Mouse (Mus musculus) liver, embryonic 12.5 days (tissue): ENCODE data around the gene Olfr868. TPM values are rescaled to one million over a fixed set of nuclear protein-coding genes. Genes with fewer than 3 reads are reported as not detected.

ENCODE experiments used
- ATAC-seq: fragments of 200-750 bp; cut with Nextera tagmentation; 2 replicates; pipeline ENCODE4 v1.8.0; 2017; ENCODE audit warnings: moderate number of reproducible peaks, mild to moderate bottlenecking, moderate library complexity
- H3K27ac ChIP-seq: fragments of 300-500 bp; sonication (generic); 2 replicates; pipeline ENCODE4 v1.5.1; 2016; ENCODE audit warnings: mild to moderate bottlenecking
- H3K27me3 ChIP-seq: fragments of 300-500 bp; sonication (generic); replicated peaks from 2 replicates; pipeline ENCODE4 v1.6.1; 2016; ENCODE audit warnings: mild to moderate bottlenecking, moderate library complexity
- H3K36me3 ChIP-seq: fragments of 300-500 bp; sonication (generic); 2 replicates; pipeline ENCODE4 v1.6.1; 2016; ENCODE audit warnings: mild to moderate bottlenecking, moderate library complexity
- H3K4me1 ChIP-seq: fragments of 300-500 bp; sonication (generic); 2 replicates; pipeline ENCODE4 v1.6.1; 2016
- H3K4me2 ChIP-seq: fragments of 300-500 bp; sonication (generic); 2 replicates; pipeline ENCODE4 v1.6.1; 2016; ENCODE audit warnings: mild to moderate bottlenecking, moderate library complexity
- H3K4me3 ChIP-seq: fragments of 300-500 bp; sonication (generic); 2 replicates; pipeline ENCODE4 v1.5.1; 2016; ENCODE audit warnings: mild to moderate bottlenecking, moderate library complexity
- H3K9ac ChIP-seq: fragments of 300-500 bp; sonication (generic); 2 replicates; pipeline ENCODE4 v1.6.1; 2016; ENCODE audit warnings: mild to moderate bottlenecking, moderate library complexity
- H3K9me3 ChIP-seq: fragments of 300-500 bp; sonication (generic); replicated peaks from 2 replicates; pipeline ENCODE4 v1.6.1; 2016; ENCODE audit warnings: mild to moderate bottlenecking, moderate library complexity
- WGBS: fragments of 180-500 bp; shearing (Covaris S2); methylation state at CpG from one replicate; pipeline ENCODE4 v1.1.7; 2016; ENCODE audit not compliant: insufficient replicate concordance; 5-methylcytosine and 5-hydroxymethylcytosine counted together
- polyA plus RNA-seq: library from polyadenylated mRNA; unstranded; fragments of >200 nt; fragmentation: Nextera tagmentation; extraction: Ambion mirVana; gene quantifications from 2 replicates; pipeline ENCODE4 v1.2.1, GENCODE M21; 2016

The Olfr868 gene
- not detected in 2 replicates for polyA plus RNA-seq

- H3K36me3 ChIP-seq, result no peaks in the 10 kb centered on the region
- ATAC-seq, result no peak
- 29% methylated on average over 2 of the region's 2 CpGs for WGBS
These were observed at the start of gene Olfr868 for GRCm38 (mm10) chr9:20098326-20098725. Olfr868 (plus strand) TSS chr9:20098626.

DNA sequence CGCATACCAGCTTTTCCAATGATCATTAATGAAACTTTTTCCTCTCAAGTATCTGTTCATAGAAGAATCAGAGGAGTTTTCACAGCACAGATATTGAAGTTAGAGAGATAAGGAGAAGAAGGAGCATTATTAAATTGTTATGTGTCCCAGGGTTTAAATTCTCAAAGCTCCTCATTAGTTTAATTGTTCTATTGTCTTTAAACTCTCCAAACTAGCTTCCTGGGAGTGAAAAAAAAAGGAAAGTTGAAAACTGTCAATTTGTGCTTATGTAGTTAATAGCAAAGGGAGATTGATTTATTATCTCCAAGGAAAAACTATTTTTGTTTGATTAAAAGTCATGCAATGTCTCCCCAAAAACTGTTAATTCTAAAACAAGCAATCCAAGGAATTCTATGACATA is 41.0 kb upstream of the Olfr868 start, which contains the start of gene Olfr867:
TSS of gene Olfr867 (minus strand) at position 101 of the 400 bp plus-strand sequence.
- Histone ChIP-seq H3K9ac (no peak within 1 kb of the TSS), H3K36me3 (no peaks in the 10 kb centered on the region), H3K27me3 (no peaks in the 10 kb centered on the region), H3K4me3 (no peak within 1 kb of the TSS), H3K4me2 (no peak within 1 kb of the TSS), H3K27ac (no peak within 1 kb of the TSS), H3K4me1 (no peaks in the 10 kb centered on the region), H3K9me3 (no peaks in the 10 kb centered on the region)
- no peak for ATAC-seq
- 63% methylated on average over 1 of the region's 1 CpGs for WGBS

More at GRCm38 (mm10) chr9:20098326-20098725, at the start of gene Olfr868:
- Histone ChIP-seq H3K4me3 (no peak within 1 kb of the TSS), H3K9me3 (peaks cover 3% of the 10 kb centered on the region; the same call in 1 of the 2 replicates), H3K27ac (no peak within 1 kb of the TSS), H3K4me1 (no peaks in the 10 kb centered on the region), H3K9ac (no peak within 1 kb of the TSS), H3K4me2 (no peak within 1 kb of the TSS), H3K27me3 (no peaks in the 10 kb centered on the region)

DNA sequence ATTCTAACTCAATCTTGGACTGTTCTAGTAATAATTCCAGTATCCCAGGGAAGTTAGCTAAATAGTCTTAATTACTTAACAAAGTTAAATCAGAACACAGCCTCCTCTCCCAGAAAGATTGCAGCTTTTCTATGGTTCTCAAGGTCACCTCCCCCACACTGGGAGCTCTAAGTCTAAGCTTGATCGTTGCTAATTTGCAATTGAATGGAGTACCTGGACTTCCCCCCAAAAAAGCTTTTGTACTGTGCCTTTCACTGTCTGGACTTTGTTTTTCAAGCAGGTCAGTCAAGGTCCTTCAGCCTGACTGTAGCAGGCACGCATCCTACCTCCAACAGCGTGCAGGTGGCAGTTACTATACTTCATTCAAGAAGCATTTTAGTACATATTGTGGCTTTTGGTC is 28.2 kb upstream of the Olfr868 start:
- no peaks in the 10 kb centered on the region for H3K27me3 ChIP-seq
- H3K36me3 ChIP-seq, result no peaks in the 10 kb centered on the region
- no peak overlapping the region for H3K27ac ChIP-seq
- H3K9ac ChIP-seq, result no peak overlapping the region
- no peak for ATAC-seq
- no peak overlapping the region for H3K4me3 ChIP-seq
- 55% methylated on average over 3 of the region's 3 CpGs for WGBS
- no peaks in the 10 kb centered on the region for H3K4me1 ChIP-seq
- H3K4me2 ChIP-seq, result no peak overlapping the region
- H3K9me3 ChIP-seq, result peaks cover 6% of the 10 kb centered on the region; the same call in 1 of the 2 replicates

GRCm38 (mm10) chr9:20071291-20071690 is 27.1 kb upstream of the Olfr868 start:
- H3K36me3 ChIP-seq, result no peaks in the 10 kb centered on the region
- H3K27me3 ChIP-seq, result no peaks in the 10 kb centered on the region
- no peak overlapping the region for H3K9ac ChIP-seq
- no peaks in the 10 kb centered on the region for H3K4me1 ChIP-seq
- no peak overlapping the region for H3K27ac ChIP-seq
- 71% methylated on average over 1 of the region's 1 CpGs for WGBS
- no peak overlapping the region for H3K4me2 ChIP-seq
- ATAC-seq, result no peak
- no peak overlapping the region for H3K4me3 ChIP-seq
- peaks cover 10% of the 10 kb centered on the region; the same call in 1 of the 2 replicates for H3K9me3 ChIP-seq

GRCm38 (mm10) chr9:20073523-20074177 is 24.8 kb upstream of the Olfr868 start:
- H3K4me1 ChIP-seq, result no peaks in the 10 kb centered on the region
- no peak overlapping the region for H3K27ac ChIP-seq
- H3K36me3 ChIP-seq, result no peaks in the 10 kb centered on the region
- no peaks in the 10 kb centered on the region for H3K27me3 ChIP-seq
- H3K9ac ChIP-seq, result no peak overlapping the region
- H3K9me3 ChIP-seq, result peaks cover 10% of the 10 kb centered on the region; the same call in 1 of the 2 replicates
- ATAC-seq, result no peak
- no peak overlapping the region for H3K4me2 ChIP-seq
- H3K4me3 ChIP-seq, result no peak overlapping the region
- 48% methylated on average over 7 of the region's 7 CpGs for WGBS

DNA sequence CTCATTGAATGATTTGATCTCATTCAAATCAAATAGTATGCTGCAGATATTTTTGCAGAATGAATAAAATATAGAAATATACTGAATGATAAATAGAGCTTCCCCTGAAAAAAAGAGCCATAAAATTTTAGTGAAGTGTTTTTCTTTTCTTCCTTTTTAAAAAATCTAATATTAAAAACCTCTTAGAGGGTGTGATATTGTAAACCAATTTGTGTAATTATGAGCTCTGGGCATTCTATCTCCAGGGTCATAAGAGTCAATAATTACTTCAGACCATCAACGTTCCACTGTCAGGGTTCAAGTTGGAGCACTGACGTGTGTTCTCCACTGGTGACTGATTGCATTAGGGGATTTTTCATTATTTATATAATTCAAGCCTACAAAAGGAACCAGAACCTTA is 30.3 kb downstream of the Olfr868 start, which contains the start of gene Olfr869:
TSS of gene Olfr869 (plus strand) at position 301 of the 400 bp plus-strand sequence.
- no peak within 1 kb of the TSS for H3K4me2 ChIP-seq
- H3K4me3 ChIP-seq, result no peak within 1 kb of the TSS
- no peak for ATAC-seq
- no peak within 1 kb of the TSS for H3K9ac ChIP-seq
- H3K4me1 ChIP-seq, result no peaks in the 10 kb centered on the region
- no peaks in the 10 kb centered on the region for H3K36me3 ChIP-seq
- 63% methylated on average over 2 of the region's 2 CpGs for WGBS
- H3K27ac ChIP-seq, result no peak within 1 kb of the TSS
- H3K9me3 ChIP-seq, result no peaks in the 10 kb centered on the region; the same call in 1 of the 2 replicates
- H3K27me3 ChIP-seq, result no peaks in the 10 kb centered on the region

- no peak for ATAC-seq
- WGBS, result 71% methylated on average over 3 of the region's 3 CpGs
- Histone ChIP-seq H3K9me3 (peaks cover 9% of the 10 kb centered on the region; the same call in 1 of the 2 replicates), H3K9ac (no peak overlapping the region), H3K36me3 (no peaks in the 10 kb centered on the region), H3K4me3 (no peak overlapping the region), H3K27me3 (no peaks in the 10 kb centered on the region), H3K4me1 (no peaks in the 10 kb centered on the region), H3K4me2 (no peak overlapping the region), H3K27ac (no peak overlapping the region)
These were observed 51.3 kb downstream of the Olfr868 start for GRCm38 (mm10) chr9:20149706-20150105.

Other genes with a start within 250 kb of the Olfr868 start
- gene Olfr860, start 248.9 kb upstream of the Olfr868 start, polyA plus RNA-seq, result not detected in 2 replicates
- not detected in 2 replicates for gene Olfr862, start 210.6 kb upstream of the Olfr868 start, polyA plus RNA-seq
- gene Olfr77, start 181.8 kb upstream of the Olfr868 start, polyA plus RNA-seq, result 0.18 and 0.20 TPM in 2 replicates
- not detected in 2 replicates for gene Olfr866, start 70.6 kb upstream of the Olfr868 start, polyA plus RNA-seq
- gene Olfr867, start 41.1 kb upstream of the Olfr868 start, polyA plus RNA-seq, result not detected in 2 replicates
- gene Olfr869, start 30.4 kb downstream of the Olfr868 start, polyA plus RNA-seq, result not detected in 2 replicates
- gene Olfr870, start 75.4 kb downstream of the Olfr868 start, polyA plus RNA-seq, result not detected in 2 replicates
- not detected in 2 replicates for gene Olfr871, start 113.6 kb downstream of the Olfr868 start, polyA plus RNA-seq
- not detected in 2 replicates for gene Olfr872, start 138.5 kb downstream of the Olfr868 start, polyA plus RNA-seq
- not detected in 2 replicates for gene Olfr39, start 183.7 kb downstream of the Olfr868 start, polyA plus RNA-seq
- gene Olfr873, start 199.9 kb downstream of the Olfr868 start, polyA plus RNA-seq, result not detected in 2 replicates
- not detected in 2 replicates for gene Olfr18, start 237.5 kb downstream of the Olfr868 start, polyA plus RNA-seq